Mouse (Mus musculus): ENCODE data around the gene Fmnl3.
A peak's percentile ranks its signal among the peaks of the same experiment; 100 is the strongest.

The Fmnl3 gene

GRCm38 (mm10) chr15:99370259-99370691, at the start of gene Fmnl3:
TSS of gene Fmnl3 (minus strand) at chr15:99370482.
- peak; percentile 96 for DNase-seq (ENCODE audit: low spot score)

DNA sequence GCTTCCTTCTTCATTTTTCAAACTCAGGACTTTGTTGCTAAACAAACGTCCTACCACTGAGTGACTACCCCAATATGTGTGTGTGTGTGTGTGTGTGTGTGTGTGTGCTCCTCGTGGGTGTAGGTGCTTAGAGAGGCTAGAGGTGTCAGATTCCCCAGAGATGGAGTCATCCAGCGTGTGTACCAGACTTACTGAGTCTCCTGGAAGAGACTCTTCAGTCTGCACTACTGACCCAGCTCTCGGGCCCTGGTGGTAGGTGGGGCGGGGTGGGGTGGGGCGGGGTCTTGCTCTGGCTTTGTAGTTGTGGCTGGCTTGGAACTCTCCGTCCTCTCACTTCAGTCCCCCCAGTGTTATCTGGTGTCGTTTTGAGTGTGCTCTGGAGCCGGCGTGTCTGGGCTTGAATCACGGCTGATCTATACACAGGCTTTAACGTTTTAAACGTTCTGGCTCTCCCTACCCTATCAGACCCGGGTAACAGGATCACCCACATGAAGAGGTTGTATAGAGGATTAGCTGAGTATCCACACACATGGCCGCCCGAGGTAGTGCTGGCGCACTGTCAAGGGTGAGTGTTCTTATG, 47.5 kb upstream of the Fmnl3 start:
- no peak for DNase-seq (ENCODE audit: low spot score)

DNA sequence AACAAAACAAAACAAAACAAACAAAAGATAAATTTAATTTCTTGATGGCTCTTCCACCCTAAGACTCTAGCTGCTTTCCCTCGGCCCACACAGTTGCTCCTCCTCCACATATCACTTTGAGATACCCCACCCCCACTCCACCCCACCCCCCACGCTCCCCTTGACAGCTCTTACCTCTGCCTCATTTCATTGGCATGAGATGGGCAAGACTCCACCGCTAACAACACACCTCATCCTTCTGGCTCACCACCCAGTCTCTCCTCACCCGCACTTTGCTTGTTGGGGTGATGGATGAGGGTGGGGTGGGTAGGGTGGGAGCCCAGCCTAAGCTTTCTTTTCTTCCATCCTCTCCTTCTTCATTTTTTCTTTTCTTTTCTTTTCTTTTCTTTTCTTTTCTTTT, 46.7 kb upstream of the Fmnl3 start:
- no peak for DNase-seq (ENCODE audit: low spot score)

- DNase-seq (ENCODE audit: low spot score) = peak; percentile 76
Measured at GRCm38 (mm10) chr15:99416348-99416882, 46.1 kb upstream of the Fmnl3 start.

GRCm38 (mm10) chr15:99415793-99416192, 45.5 kb upstream of the Fmnl3 start:
- peak; percentile 62 for DNase-seq (ENCODE audit: low spot score)

DNA sequence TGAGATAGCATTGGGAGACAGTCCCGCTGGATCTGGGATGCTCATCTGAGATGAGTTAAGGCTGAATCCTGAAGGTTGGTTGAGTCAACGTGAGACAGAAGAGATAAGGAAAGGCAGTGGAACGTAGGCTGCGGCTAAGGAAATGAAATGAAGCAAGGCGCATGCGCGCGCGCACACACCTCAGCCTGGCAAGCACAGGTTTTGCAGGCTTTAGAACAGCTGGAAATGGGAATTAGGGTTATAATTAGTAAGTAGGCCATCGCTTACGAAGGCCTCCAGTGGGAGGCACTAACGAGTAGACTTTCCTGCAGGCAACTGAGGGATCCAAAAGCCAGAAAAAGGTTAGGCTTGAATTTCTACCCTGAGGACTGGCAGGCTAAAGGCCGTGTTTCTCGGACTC, 41.5 kb upstream of the Fmnl3 start:
- no peak for DNase-seq (ENCODE audit: low spot score)

DNA sequence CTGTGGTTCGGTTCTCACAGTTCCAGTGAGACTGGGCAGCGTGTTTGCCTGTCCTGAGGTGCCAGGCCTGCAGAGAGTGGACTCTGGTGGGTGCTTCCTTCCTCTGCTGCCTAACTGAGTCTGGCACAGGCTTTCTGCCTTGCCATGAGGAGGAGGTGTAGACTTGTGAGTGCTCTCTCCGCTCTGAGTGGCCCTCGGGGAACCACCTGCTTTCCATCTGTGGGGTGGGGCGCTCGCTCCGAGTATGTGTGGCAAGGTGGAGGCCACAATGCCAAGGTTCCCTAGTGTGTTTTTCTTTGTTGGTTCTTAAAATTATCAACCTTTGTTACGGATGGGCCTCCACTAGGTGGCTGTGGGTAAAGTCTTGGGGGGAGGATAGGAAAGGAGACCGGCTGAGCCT, 38.6 kb upstream of the Fmnl3 start:
- DNase-seq (ENCODE audit: low spot score) = no peak

DNA sequence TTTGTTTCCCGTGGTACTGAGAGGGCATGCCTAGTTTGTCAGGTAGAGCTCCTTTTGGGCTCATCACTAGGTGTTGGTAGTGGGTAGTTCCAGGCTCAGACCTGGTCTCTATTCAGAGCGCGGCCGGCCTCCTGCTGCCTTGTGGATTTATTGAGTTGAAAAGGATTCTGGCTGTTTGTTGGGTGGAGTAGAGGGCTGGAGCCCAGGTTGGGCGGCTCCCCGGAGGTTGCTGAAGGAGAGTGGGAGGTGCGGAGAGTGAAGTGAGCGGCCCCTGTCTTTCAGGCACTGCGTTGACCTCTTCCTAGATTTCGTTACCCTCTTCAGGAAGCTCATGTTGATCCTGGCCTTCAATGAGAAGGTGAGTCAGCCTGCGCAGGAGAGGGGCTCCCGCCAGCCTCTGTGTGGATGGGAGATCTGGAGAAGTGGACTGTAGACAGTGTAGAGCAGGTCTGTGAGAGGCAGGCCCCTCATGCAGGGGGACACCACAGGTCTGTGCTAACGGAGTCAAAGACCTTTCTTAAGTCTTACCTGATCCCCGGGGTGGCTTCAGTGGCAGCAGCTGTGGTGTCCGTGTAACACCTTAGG, 36.8 kb upstream of the Fmnl3 start:
- DNase-seq (ENCODE audit: low spot score) = no peak

GRCm38 (mm10) chr15:99405150-99405549, 34.9 kb upstream of the Fmnl3 start:
- DNase-seq (ENCODE audit: low spot score) = no peak

DNA sequence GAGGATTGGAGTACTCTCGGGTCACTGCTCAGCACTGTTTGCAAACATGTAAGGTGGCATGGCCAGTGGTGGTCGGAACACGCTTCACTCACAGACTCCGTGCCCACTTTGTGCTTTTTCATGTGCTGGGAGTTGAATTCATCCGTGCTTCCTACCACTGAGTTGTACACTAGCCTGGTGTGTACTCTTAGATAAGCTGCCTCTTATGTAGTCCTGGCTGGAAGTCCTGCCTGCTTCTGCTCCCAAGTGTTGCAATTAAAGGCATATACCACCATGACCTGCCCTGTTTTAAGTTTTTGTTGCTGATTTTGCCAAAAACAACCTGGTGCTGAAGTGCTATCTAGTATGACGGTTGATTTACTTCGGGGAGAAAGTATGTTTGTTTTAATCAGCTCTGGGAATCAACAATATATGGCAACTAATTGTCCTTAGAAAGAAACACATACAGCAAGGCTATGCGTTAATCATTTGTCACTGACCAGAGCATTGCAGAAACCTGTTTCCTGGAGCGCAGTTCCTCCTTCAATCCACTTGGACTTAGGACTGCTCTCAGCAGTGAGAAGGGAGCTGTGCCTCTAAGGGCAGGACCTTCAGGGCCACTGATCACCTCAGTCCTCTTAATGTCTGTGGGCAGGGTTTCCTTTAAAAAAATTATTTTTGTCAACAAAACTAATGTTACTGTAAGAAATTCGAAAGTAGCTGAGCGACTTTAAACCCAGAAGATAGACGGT, 33.0 kb upstream of the Fmnl3 start:
- no peak for DNase-seq (ENCODE audit: low spot score)

DNA sequence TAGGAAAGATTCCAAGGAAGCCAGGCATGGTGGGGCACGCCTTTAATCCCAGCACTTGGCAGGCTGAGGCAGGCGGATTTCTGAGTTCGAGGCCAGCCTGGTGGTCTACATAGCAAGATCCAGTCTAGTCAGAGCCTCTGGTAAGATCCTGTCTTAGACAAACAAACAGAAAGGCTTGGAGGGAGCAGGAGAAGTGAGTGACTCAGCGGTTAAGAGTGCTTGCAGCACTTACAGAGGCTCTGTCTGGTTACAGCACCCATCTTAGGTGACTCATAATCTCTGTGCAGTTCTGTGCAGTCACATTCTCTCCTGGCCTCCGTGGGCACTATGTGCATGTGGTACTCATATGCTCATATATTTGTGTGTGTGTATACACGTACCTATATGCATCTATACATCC, 30.3 kb upstream of the Fmnl3 start:
- no peak for DNase-seq (ENCODE audit: low spot score)

GRCm38 (mm10) chr15:99399503-99400245, 29.4 kb upstream of the Fmnl3 start:
- no peak for DNase-seq (ENCODE audit: low spot score)

DNA sequence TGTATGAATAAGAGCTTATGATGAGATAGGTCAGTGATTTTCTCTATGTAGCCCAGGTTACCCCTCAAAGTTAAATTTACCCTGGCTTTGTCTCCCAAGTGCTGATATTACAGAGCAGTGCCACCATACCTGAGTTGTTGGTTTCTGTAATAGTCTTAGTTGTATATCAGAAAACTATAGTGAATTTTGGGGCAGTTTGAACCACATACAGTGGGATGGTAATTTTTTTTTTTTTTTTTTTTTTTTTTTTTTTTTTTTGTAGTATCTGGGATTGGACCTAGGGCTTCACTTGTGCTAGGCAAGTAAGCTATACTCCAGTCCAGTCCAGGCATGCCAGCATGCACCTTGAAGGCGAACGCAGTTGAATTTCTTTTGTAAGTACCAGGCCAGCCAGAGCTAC, 27.3 kb upstream of the Fmnl3 start:
- DNase-seq (ENCODE audit: low spot score) = no peak

DNA sequence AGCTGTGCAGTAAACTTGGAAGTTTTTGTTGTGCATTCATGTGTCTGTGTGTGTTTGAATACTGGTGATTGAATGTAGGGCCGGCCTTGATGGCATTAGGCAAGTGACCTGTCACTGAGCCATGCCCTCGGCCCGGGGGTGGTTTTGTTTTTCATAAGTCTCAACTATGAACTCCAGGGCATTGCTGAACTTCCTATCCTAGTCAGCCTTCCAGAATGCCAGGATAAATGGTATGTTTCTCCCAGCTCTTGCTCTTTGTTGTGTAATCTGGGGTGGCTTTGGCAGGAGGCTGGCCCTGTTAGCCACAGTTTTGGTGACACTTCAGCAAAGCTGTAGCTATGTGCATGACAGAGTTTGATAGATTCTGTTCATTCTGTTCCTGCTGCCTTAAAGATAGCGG, 26.6 kb upstream of the Fmnl3 start:
- DNase-seq (ENCODE audit: low spot score) = no peak

DNA sequence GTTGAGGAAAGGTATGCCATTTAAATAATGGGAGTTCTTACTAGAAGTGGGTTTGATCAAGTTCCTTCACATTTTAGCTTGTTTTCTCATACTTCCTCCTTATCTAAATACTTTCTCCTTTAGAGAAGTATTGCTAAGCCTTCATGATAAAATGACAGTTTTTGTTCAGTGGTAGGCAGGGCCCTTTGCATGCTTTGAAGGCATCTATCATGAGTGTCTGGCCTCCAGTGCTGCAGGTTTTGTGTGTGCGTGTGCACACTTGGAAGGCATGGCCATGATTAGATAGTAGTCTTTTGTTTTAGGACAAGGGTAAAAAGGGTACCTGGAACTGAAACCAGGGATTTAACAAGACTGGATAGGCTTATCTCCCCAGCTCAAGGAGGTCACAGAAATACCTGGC, 26.2 kb upstream of the Fmnl3 start:
- DNase-seq (ENCODE audit: low spot score) = no peak

DNA sequence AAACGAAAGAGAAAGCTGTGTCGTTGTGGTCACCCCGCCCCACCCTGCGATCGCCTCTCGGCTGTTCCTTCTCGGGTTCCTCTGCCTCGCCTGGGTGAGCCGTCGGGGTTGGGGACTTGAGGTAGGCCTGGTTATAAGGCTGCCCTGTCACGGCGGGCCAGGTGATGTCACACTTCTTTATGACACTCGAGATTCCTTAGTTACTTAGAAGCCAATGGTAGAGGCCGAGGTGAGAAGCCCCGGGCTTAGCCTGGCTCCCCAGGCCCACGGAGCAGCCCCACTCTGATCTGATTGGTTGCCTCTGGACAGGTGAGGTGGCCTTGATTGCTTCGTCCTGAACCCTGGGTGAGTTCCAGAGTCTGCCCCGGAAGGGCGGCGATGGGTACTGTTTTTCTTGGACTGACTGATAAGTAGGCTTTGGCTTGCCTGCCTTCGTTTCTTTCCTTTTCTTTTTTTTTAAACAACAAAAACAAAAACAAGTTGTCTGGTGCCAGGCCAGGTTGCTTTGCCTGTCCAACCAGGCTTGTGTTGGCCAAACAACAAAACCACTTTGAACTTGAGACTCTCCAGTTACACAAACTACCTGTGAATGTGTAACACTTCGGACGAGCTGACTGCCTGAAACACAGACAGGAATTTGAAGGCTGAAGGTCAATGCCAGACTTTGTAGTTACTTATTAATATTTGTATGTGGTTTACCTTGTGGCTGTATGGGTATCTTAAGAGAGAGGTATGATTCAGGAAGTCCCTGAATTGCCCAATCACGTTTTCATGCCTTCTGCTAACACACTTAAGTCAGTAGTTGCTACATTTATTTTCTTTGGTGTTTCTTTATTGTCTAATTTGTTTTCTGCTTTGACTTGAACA, 23.3 kb upstream of the Fmnl3 start:
- no peak for DNase-seq (ENCODE audit: low spot score)

DNA sequence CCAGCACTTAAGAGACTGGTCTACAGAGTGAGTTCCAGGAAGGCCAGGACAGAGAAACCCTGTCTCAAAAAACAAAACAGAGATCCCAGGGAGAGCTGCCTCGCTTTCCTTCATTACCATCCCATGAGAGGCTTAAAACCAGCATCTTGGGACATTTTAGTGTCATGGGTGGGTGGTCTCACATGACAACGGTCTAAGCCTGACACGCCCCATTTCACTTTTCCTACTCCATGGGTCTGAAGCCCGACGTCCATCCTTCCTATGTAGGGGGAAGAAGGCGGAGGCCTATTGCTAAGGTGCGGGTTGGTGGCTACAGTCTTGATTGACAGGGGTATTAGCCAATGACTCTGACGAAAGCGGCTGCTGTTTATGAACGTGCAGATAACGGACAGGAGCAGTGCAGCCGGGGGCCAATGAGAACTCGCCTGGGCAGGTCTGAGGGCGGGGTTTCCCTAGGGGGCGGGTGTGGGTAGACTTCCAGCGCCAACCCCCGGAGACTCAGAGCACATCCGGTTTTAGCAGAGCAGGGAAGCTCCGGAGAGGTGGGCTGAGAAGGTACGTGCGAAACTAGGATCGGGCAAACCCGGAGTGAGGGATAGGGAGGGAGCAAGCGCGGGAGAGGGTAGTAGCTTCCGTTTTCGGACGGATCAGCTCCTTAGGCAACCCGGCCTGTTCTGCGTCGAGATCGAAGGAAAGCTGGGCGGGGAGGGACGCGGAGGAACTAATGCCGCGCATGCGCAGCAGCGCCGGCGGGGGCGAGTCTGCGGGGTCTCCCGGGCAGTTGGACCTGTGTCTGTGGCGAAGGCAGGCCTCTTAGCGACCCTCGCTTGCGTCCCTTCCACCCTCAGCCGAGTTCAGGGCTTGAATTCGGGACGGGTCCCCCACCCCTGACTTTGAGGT, 22.5 kb upstream of the Fmnl3 start, which contains the start of gene Tmbim6:
Gene Tmbim6, plus strand, starts transcription at position 397 of the 900 bp plus-strand sequence.
- peak; percentile 100 for DNase-seq (ENCODE audit: low spot score)

DNA sequence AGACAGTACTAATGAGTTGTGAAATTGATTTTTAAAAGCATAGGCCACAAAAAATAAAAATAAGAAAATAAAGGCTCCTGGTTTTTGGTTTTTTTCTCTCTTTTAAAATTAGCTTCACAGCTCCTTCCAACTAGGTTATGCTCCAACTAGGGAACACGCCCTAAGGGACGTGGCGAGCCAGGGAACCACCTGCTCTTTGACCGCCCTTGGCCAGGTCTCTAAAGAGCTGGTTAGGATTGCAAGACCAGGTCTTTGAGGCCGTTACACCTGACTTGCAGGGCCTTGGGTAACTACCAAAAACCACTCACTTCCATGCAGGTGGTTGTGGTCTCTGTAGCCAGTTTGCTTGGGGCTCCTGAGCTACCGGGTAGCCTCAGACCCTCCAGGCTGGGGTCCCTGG, 21.7 kb upstream of the Fmnl3 start:
- no peak for DNase-seq (ENCODE audit: low spot score)

GRCm38 (mm10) chr15:99390472-99391401, 20.5 kb upstream of the Fmnl3 start:
- no peak for DNase-seq (ENCODE audit: low spot score)

Data from testis, postnatal 14 days (tissue).